Mouse (Mus musculus): Measurements from ENCODE around the gene Leprot. TPM values are rescaled to one million over a fixed set of nuclear protein-coding genes. Genes with fewer than 3 reads are reported as not detected.

Gene Leprot
- polyA plus RNA-seq, 1 experiment = 43.1 TPM

DNA sequence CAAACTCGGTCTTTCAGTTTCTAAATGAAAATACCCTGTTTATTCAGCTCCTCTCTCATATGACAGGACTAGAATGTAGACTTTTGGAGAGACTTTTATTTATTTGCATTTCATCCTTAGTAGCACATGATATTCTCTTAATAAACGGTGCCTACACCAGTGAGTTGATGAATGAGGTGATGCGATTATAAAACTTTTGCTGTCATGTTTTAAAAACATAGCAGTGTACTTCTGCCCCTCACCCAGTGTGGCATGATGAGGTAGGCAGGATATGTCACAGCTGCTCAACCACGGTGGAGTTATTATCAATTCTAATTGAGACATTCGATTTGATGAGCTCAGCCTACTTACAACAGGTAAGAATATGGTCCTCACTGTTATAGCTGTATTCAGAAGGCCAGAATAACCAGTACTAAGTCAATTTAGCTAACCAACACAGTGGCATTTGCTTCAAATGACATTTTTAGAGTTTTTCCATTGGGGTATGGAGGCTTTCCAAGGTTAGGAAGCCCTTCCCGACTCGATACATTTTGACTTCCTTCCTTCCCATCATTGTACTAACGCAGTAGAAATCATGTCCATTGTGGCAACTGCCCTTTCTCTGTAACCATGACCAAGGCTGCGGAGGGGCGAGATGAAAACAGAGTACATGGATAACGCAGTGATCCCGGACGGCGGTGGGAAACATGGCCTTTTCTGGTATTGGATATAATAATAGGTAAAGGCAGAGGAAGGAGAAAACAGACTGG lies 53.5 kb downstream of the Leprot start:
- H3K4me1 ChIP-seq (replicated peaks; ENCODE audit: control insufficient read depth, insufficient read depth, low read length) = no peaks in the 10 kb centered on the region
- H3K27me3 ChIP-seq (ENCODE audit: control insufficient read depth, insufficient read depth, low read length) = peaks cover 2% of the 10 kb centered on the region; the same call in 1 of the 2 replicates
- WGBS = 91% methylated on average over 14 of the region's 14 CpGs
- H3K27ac ChIP-seq (ENCODE audit: control insufficient read depth, insufficient read depth, low read length) = no peak overlapping the region
- H3K36me3 ChIP-seq (ENCODE audit: control insufficient read depth, insufficient read depth, low read length) = no peaks in the 10 kb centered on the region
- H3K4me3 ChIP-seq (ENCODE audit: control insufficient read depth, insufficient read depth, low read length) = no peak overlapping the region
- no peak for DNase-seq
- no peak for TF ChIP-seq CTCF (IDR thresholded peaks at IDR 0.05; ENCODE audit: borderline replicate concordance, control insufficient read depth, extremely low read depth, insufficient read depth, low read length, poor library complexity)
- no peak for TF ChIP-seq POLR2A (IDR thresholded peaks at IDR 0.05; ENCODE audit: control insufficient read depth, extremely low read depth, insufficient read depth, low read length, poor library complexity)

DNA sequence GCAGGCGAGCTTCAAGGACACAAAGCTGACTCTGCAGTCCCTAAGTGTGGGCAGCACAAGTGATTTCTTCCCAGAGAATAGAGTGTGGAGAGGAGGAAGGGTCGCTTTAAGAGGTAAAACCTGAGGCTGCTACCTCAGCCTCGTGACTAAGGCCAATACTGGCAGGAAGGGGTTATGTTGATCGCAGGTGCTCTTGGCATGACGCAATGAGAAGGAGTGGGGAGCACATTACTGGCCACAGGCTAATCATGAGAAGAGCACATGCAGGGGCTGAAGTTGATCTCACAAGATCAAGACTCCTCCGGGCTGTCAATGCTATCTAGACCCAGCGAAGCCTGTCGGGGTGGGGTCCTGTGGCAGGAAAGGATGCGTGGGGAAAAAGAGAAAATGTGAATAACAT lies 57.8 kb downstream of the Leprot start:
- DNase-seq = no peak
- 88% methylated on average over 9 of the region's 9 CpGs for whole genome bisulfite sequencing
- Histone ChIP-seq H3K27ac (ENCODE audit: control insufficient read depth, insufficient read depth, low read length) (no peak overlapping the region), H3K4me3 (ENCODE audit: control insufficient read depth, insufficient read depth, low read length) (no peak overlapping the region), H3K27me3 (ENCODE audit: control insufficient read depth, insufficient read depth, low read length) (peaks cover 2% of the 10 kb centered on the region; the same call in 1 of the 2 replicates), H3K36me3 (ENCODE audit: control insufficient read depth, insufficient read depth, low read length) (no peaks in the 10 kb centered on the region), H3K4me1 (replicated peaks; ENCODE audit: control insufficient read depth, insufficient read depth, low read length) (no peaks in the 10 kb centered on the region)
- no peak for TF ChIP-seq CTCF (IDR thresholded peaks at IDR 0.05; ENCODE audit: borderline replicate concordance, control insufficient read depth, extremely low read depth, insufficient read depth, low read length, poor library complexity)
- TF ChIP-seq POLR2A (IDR thresholded peaks at IDR 0.05; ENCODE audit: control insufficient read depth, extremely low read depth, insufficient read depth, low read length, poor library complexity) = no peak

DNA sequence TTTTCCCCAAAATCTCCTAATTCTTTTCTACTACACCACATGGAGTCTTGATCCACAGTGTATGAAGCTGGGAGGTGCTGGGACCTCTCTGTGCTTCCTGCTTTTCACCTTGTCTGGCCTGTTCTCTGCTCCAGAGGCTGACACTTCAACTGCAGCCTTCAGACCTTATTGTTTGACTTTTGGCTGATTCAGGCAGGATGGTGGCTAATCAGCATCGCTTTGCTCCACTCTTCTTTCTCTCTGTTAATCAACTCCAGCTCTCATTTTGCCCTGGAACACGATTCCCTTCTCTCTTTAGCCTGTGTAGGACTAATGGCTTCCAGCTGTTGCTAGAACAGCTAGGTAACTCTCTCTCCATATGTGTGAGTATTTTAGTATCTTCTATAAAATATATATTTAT lies 59.7 kb downstream of the Leprot start:
- Histone ChIP-seq H3K4me1 (replicated peaks; ENCODE audit: control insufficient read depth, insufficient read depth, low read length) (no peaks in the 10 kb centered on the region), H3K36me3 (ENCODE audit: control insufficient read depth, insufficient read depth, low read length) (no peaks in the 10 kb centered on the region), H3K4me3 (ENCODE audit: control insufficient read depth, insufficient read depth, low read length) (no peak overlapping the region), H3K27ac (ENCODE audit: control insufficient read depth, insufficient read depth, low read length) (no peak overlapping the region), H3K27me3 (ENCODE audit: control insufficient read depth, insufficient read depth, low read length) (no peaks in the 10 kb centered on the region)
- WGBS = 92% methylated on average over 2 of the region's 2 CpGs
- no peak for DNase-seq
- TF ChIP-seq POLR2A (IDR thresholded peaks at IDR 0.05; ENCODE audit: control insufficient read depth, extremely low read depth, insufficient read depth, low read length, poor library complexity) (no peak), CTCF (IDR thresholded peaks at IDR 0.05; ENCODE audit: borderline replicate concordance, control insufficient read depth, extremely low read depth, insufficient read depth, low read length, poor library complexity) (no peak)

DNA sequence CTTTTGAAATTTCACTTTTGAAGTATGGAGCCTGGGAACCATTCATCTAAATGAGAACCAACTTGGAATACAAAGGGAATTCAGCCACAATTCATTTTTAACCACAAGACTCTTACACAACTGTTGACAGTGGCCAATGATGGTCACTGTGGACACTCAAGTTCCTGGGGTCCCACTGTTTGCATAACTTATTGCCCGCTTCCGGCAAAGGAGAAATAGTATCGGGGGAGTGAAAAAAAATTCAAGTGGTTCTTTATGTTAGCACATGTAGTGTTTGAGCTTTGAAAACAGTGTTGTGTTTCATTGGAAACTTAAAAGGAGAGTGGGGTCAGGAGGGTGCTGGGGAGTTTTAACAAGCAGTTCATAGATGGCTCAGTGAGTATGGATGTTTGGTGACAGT lies 60.4 kb downstream of the Leprot start:
- H3K4me3 ChIP-seq (ENCODE audit: control insufficient read depth, insufficient read depth, low read length) = no peak overlapping the region
- DNase-seq = no peak
- no peaks in the 10 kb centered on the region for H3K36me3 ChIP-seq (ENCODE audit: control insufficient read depth, insufficient read depth, low read length)
- 92% methylated on average over 3 of the region's 3 CpGs for WGBS
- no peaks in the 10 kb centered on the region for H3K27me3 ChIP-seq (ENCODE audit: control insufficient read depth, insufficient read depth, low read length)
- no peaks in the 10 kb centered on the region for H3K4me1 ChIP-seq (replicated peaks; ENCODE audit: control insufficient read depth, insufficient read depth, low read length)
- TF ChIP-seq POLR2A (IDR thresholded peaks at IDR 0.05; ENCODE audit: control insufficient read depth, extremely low read depth, insufficient read depth, low read length, poor library complexity) (no peak), CTCF (IDR thresholded peaks at IDR 0.05; ENCODE audit: borderline replicate concordance, control insufficient read depth, extremely low read depth, insufficient read depth, low read length, poor library complexity) (no peak)
- no peak overlapping the region for H3K27ac ChIP-seq (ENCODE audit: control insufficient read depth, insufficient read depth, low read length)

Other genes starting within 250 kb of the Leprot start
- gene Ak4, start 228.4 kb upstream of the Leprot start, polyA plus RNA-seq (2012; rRNA removed) = 0.71 and 1.5 TPM in 2 replicates
- gene Dnajc6, start 151.1 kb upstream of the Leprot start, polyA plus RNA-seq (2012; rRNA removed) = 29.6 and 31.9 TPM in 2 replicates
- 0.24 and 3.6 TPM in 2 replicates for gene Lepr, start 69.7 kb downstream of the Leprot start, polyA plus RNA-seq (2012; rRNA removed)
- not detected in 2 replicates for gene B020004J07Rik, start 196.3 kb downstream of the Leprot start, polyA plus RNA-seq (2012; rRNA removed)
- gene C130073F10Rik, start 246.1 kb downstream of the Leprot start, polyA plus RNA-seq (2012; rRNA removed) = not detected in 2 replicates